Mouse (Mus musculus) lung, embryonic 15.5 days (tissue): Measurements from ENCODE around the gene Slc23a4. TPM values are rescaled to one million over a fixed set of nuclear protein-coding genes. Genes with fewer than 3 reads are reported as not detected.

ENCODE experiments used
- ATAC-seq: fragments of 200-750 bp; cut with Nextera tagmentation; 2 replicates; pipeline ENCODE4 v1.8.0; 2017; ENCODE audit warnings: moderate number of reproducible peaks, borderline replicate concordance; ENCODE audit not compliant: low FRiP score, low TSS enrichment; ENCODE audit errors: extremely low read depth
- H3K27ac ChIP-seq: fragments of 300-500 bp; sonication (generic); 2 replicates; pipeline ENCODE4 v1.5.1; 2015; ENCODE audit warnings: moderate library complexity, mild to moderate bottlenecking, inconsistent platforms
- H3K27me3 ChIP-seq: fragments of 300-500 bp; sonication (generic); 2 replicates; pipeline ENCODE4 v1.6.1; 2015; ENCODE audit warnings: inconsistent platforms
- H3K36me3 ChIP-seq: fragments of 300-500 bp; sonication (generic); 2 replicates; pipeline ENCODE4 v1.6.1; 2015; ENCODE audit warnings: inconsistent platforms
- H3K4me1 ChIP-seq: fragments of 300-500 bp; sonication (generic); 2 replicates; pipeline ENCODE4 v1.6.1; 2015; ENCODE audit warnings: inconsistent platforms
- H3K4me2 ChIP-seq: fragments of 300-500 bp; sonication (generic); 2 replicates; pipeline ENCODE4 v1.6.1; 2015; ENCODE audit warnings: inconsistent platforms, mild to moderate bottlenecking, moderate library complexity
- H3K4me3 ChIP-seq: fragments of 300-500 bp; sonication (generic); 2 replicates; pipeline ENCODE4 v1.5.1; 2015; ENCODE audit warnings: mild to moderate bottlenecking, inconsistent platforms
- H3K9ac ChIP-seq: fragments of 300-500 bp; sonication (generic); 2 replicates; pipeline ENCODE4 v1.6.1; 2015; ENCODE audit warnings: inconsistent platforms
- H3K9me3 ChIP-seq: fragments of 300-500 bp; sonication (generic); 2 replicates; pipeline ENCODE4 v1.6.1; 2016; ENCODE audit warnings: inconsistent platforms
- WGBS: fragments of 180-500 bp; shearing (Covaris S2); methylation state at CpG from one replicate; pipeline ENCODE4 v1.1.7; 2015; 5-methylcytosine and 5-hydroxymethylcytosine counted together
- polyA plus RNA-seq: library from polyadenylated mRNA; unstranded; fragments of >200 nt; fragmentation: Nextera tagmentation; extraction: Ambion mirVana; gene quantifications from 2 replicates; pipeline ENCODE4 v1.2.1, GENCODE M21; 2015

The Slc23a4 gene
- polyA plus RNA-seq, 1 experiment from 2014 or later, result 0.66 TPM

DNA sequence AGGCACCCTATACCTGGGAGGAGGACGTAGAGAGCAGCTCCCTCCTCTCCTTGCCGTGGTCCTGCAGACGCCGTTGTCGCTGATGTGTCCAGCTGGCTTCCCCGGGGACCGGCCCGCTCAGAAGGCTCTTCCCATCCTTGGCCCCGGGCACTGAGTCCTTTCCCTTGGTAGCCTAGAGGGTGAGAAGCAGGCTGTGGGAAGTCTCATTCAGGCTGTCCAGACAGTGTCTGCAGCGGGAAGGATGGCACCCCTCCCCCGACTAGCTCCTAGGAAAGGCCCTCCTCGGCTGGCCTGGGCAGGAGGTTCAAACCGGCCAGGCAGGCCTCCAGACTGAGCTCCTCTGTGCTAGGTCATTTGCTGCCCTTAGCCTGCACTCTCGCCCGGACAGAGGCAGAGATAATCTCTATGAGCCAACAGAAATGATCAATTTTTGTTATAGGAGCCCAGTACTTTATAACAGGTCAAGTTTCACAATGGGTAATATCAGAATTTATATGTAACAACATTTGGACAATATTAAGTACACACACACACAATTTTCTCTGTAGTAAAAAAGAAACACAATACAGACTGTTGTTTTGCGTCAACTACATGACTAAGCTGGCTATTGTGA is 91.9 kb downstream of the Slc23a4 start:
- no peak for ATAC-seq
- 57% methylated on average over 16 of the region's 16 CpGs for WGBS
- Histone ChIP-seq H3K36me3 (peaks cover 84% of the 10 kb centered on the region), H3K27me3 (no peaks in the 10 kb centered on the region), H3K9me3 (no peaks in the 10 kb centered on the region), H3K27ac (no peak overlapping the region), H3K4me2 (no peak overlapping the region), H3K4me3 (no peak overlapping the region), H3K9ac (no peak overlapping the region), H3K4me1 (peaks cover 3% of the 10 kb centered on the region; the same call in 1 of the 2 replicates)

DNA sequence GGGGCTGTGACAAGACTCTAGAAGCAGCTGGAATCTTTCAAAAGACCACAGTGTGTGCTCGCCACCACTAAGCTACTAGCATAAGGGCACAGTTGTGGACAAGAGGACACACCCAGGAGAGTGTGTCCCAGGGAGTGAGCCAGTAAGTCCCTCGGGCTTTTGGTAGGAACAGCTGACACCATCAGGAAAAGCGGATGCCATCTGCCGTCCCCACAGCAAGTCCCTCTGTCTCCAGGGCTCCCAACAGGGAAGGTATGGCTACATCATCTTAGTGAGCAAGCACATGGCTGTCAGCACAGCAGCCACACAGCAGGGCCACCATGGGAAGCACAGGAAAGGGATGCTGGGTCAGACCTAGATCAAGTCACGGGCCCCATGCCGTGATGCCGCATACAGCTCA is 92.6 kb downstream of the Slc23a4 start:
- WGBS, result 87% methylated on average over 7 of the region's 7 CpGs
- no peak for ATAC-seq
- peaks cover 84% of the 10 kb centered on the region for H3K36me3 ChIP-seq

More for the DNA sequence above, 92.6 kb downstream of the Slc23a4 start:
- Histone ChIP-seq H3K9me3 (no peaks in the 10 kb centered on the region), H3K9ac (no peak overlapping the region), H3K27me3 (no peaks in the 10 kb centered on the region), H3K4me2 (no peak overlapping the region), H3K4me1 (no peaks in the 10 kb centered on the region), H3K4me3 (no peak overlapping the region), H3K27ac (no peak overlapping the region)

Other genes with a start within 250 kb of the Slc23a4 start
- 9.2 and 11.4 TPM in 2 replicates for gene Agbl3, start 208.0 kb downstream of the Slc23a4 start, polyA plus RNA-seq
- 4.9 and 5.4 TPM in 2 replicates for gene Tmem140, start 125.3 kb downstream of the Slc23a4 start, polyA plus RNA-seq
- 21.6 and 22.4 TPM in 2 replicates for gene Cyren, start 110.3 kb downstream of the Slc23a4 start, polyA plus RNA-seq
- gene Wdr91, start 77.5 kb downstream of the Slc23a4 start, polyA plus RNA-seq, result 15.8 and 17.2 TPM in 2 replicates
- gene Stra8, start 68.2 kb downstream of the Slc23a4 start, polyA plus RNA-seq, result not detected in 2 replicates
- 27.0 and 27.2 TPM in 2 replicates for gene Cnot4, start 145.3 kb upstream of the Slc23a4 start, polyA plus RNA-seq
- 36.6 and 39.9 TPM in 2 replicates for gene Nup205, start 189.0 kb upstream of the Slc23a4 start, polyA plus RNA-seq